Mouse (Mus musculus): ENCODE results near the gene Tgm2.

- TF ChIP-seq CTCF (IDR thresholded peaks at IDR 0.05; ENCODE audit: low read depth, low read length) (no peak), GATA1 (IDR thresholded peaks at IDR 0.05; ENCODE audit: borderline replicate concordance, low read length) (no peak), TAL1 (conservative IDR thresholded peaks at IDR 0.05; ENCODE audit: low read depth, low read length) (no peak), POLR2AphosphoS5 (IDR thresholded peaks at IDR 0.05; ENCODE audit: insufficient replicate concordance, low read depth, low read length) (no peak), GATA2 (IDR thresholded peaks at IDR 0.05; ENCODE audit: borderline replicate concordance, low read depth, low read length) (no peak)
These were observed 44.9 kb upstream of the Tgm2 start for GRCm38 (mm10) chr2:158191098-158191497.

Measured in G1E (cell line).